8 mouse cellular contexts compared by ENCODE assay signal in the genomic region with DNA sequence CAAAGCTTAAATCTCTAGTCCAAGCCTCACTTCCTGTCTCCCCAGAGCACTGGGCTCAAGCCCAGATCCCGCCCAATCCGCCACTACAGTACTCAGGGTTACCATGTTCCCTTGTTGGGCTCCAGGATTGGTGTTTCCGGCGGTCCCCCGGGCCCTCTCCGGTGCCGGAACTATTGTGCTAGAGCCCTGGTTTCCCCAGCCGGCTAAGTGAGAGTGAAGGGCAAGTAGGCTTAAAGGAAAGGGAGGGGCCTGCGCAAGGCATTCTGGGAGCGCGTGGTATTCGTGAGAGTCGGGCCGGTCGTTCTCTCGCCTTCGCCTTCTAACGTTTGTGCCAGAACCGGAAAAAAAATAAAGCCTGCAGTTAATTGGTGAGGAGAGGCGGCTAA. TPM values are rescaled to one million over a fixed set of nuclear protein-coding genes. Genes with fewer than 3 reads are reported as not detected.
DNase-seq lines count a peak whose midpoint lies in the region; ATAC-seq and TF ChIP-seq lines count a peak whose summit lies in the region.

TSS of gene Gucd1 (minus strand) at position 215 of the 386 bp plus-strand sequence.

- H3K36me3 ChIP-seq in heart, embryonic 12.5 days: peaks cover 30% of the 10 kb centered on the region
- H3K36me3 ChIP-seq in kidney, postnatal 0 days (ENCODE audit: insufficient read depth, low read length): peaks cover 13% of the 10 kb centered on the region; the same call in 1 of the 2 replicates
- H3K36me3 ChIP-seq in liver, embryonic 11.5 days (ENCODE audit: control insufficient read depth, insufficient read depth, low read length): peaks cover 26% of the 10 kb centered on the region; the same call in 1 of the 2 replicates
- peaks cover 26% of the 10 kb centered on the region for H3K36me3 ChIP-seq in stomach, embryonic 14.5 days (ENCODE audit: control insufficient read depth, insufficient read depth, low read length)

- DNase-seq in CD4-positive helper T cell, adult 2 months (ENCODE audit: low read depth, low spot score): peak; percentile 97
- DNase-seq in brain, embryonic 18.5 days (ENCODE audit: low read depth, low spot score): peak; percentile 93
- peak; percentile 98 for DNase-seq in kidney, postnatal 0 days (ENCODE audit: low spot score)
- peak; percentile 96 for DNase-seq in liver, embryonic 11.5 days (ENCODE audit: low spot score)
- DNase-seq in naive thymus-derived CD4-positive, alpha-beta T cell, adult 2 months (ENCODE audit: low read depth): peak; percentile 97

- H3K4me3 ChIP-seq in heart, embryonic 12.5 days: peak within 1 kb of the TSS; percentile 87
- peak within 1 kb of the TSS; percentile 86 for H3K4me3 ChIP-seq in kidney, postnatal 0 days (replicated peaks; ENCODE audit: low read depth, low read length)
- H3K4me3 ChIP-seq in liver, embryonic 11.5 days (ENCODE audit: low read depth, low read length): peak within 1 kb of the TSS; percentile 89
- H3K4me3 ChIP-seq in stomach, embryonic 14.5 days (ENCODE audit: low read depth, low read length): peak within 1 kb of the TSS; percentile 62

- H3K4me1 ChIP-seq in heart, embryonic 12.5 days (replicated peaks): peaks cover 51% of the 10 kb centered on the region
- peaks cover 16% of the 10 kb centered on the region; the same call in 1 of the 2 replicates for H3K4me1 ChIP-seq in kidney, postnatal 0 days (replicated peaks; ENCODE audit: insufficient read depth, low read length)
- H3K4me1 ChIP-seq in liver, embryonic 11.5 days (replicated peaks; ENCODE audit: control insufficient read depth, insufficient read depth, low read length): peaks cover 39% of the 10 kb centered on the region
- H3K4me1 ChIP-seq in stomach, embryonic 14.5 days (ENCODE audit: control insufficient read depth, insufficient read depth, low read length): peaks cover 18% of the 10 kb centered on the region

- TF ChIP-seq CTCF in kidney, postnatal 0 days (IDR thresholded peaks at IDR 0.05; ENCODE audit: low read depth): no peak; the same call in 1 of the 2 replicates

- peak; percentile 73 for ATAC-seq in erythroid progenitor cell, adult 5-6 weeks (replicated peaks; ENCODE audit: low FRiP score, poor library complexity, severe bottlenecking)
- peak; percentile 87 for ATAC-seq in heart, embryonic 12.5 days (ENCODE audit: insufficient number of reproducible peaks, low FRiP score)
- peak; percentile 88 for ATAC-seq in kidney, postnatal 0 days (replicated peaks; ENCODE audit: low FRiP score, low read depth)
- ATAC-seq in liver, embryonic 11.5 days (replicated peaks; ENCODE audit: low FRiP score): peak; percentile 79
- ATAC-seq in stomach, embryonic 14.5 days (ENCODE audit: insufficient number of reproducible peaks, insufficient read depth, low FRiP score, low read depth): peak; percentile 88

- H3K27ac ChIP-seq in heart, embryonic 12.5 days (ENCODE audit: poor library complexity, severe bottlenecking): peak within 1 kb of the TSS; percentile 98
- H3K27ac ChIP-seq in kidney, postnatal 0 days: peak within 1 kb of the TSS; percentile 100
- peak within 1 kb of the TSS; percentile 96 for H3K27ac ChIP-seq in liver, embryonic 11.5 days (ENCODE audit: low read depth, low read length)
- H3K27ac ChIP-seq in stomach, embryonic 14.5 days (ENCODE audit: low read length): peak within 1 kb of the TSS; percentile 94

- peak within 1 kb of the TSS; percentile 94 for H3K9ac ChIP-seq in heart, embryonic 12.5 days
- H3K9ac ChIP-seq in kidney, postnatal 0 days (ENCODE audit: low read depth, low read length): peak within 1 kb of the TSS; percentile 93
- peak within 1 kb of the TSS; percentile 92 for H3K9ac ChIP-seq in liver, embryonic 11.5 days (ENCODE audit: low read depth, low read length)
- H3K9ac ChIP-seq in stomach, embryonic 14.5 days (replicated peaks; ENCODE audit: low read depth, low read length): peak within 1 kb of the TSS; percentile 91

- no peaks in the 10 kb centered on the region for H3K27me3 ChIP-seq in heart, embryonic 12.5 days (replicated peaks)
- no peaks in the 10 kb centered on the region for H3K27me3 ChIP-seq in kidney, postnatal 0 days (ENCODE audit: insufficient read depth, low read length)
- H3K27me3 ChIP-seq in liver, embryonic 11.5 days (replicated peaks; ENCODE audit: control insufficient read depth, insufficient read depth, low read length): no peaks in the 10 kb centered on the region
- no peaks in the 10 kb centered on the region for H3K27me3 ChIP-seq in stomach, embryonic 14.5 days (ENCODE audit: control insufficient read depth, insufficient read depth, low read length)

- H3K9me3 ChIP-seq in heart, embryonic 12.5 days (replicated peaks): no peaks in the 10 kb centered on the region
- no peaks in the 10 kb centered on the region for H3K9me3 ChIP-seq in kidney, postnatal 0 days (replicated peaks; ENCODE audit: low read length)
- H3K9me3 ChIP-seq in liver, embryonic 11.5 days (ENCODE audit: control insufficient read depth, low read length): no peaks in the 10 kb centered on the region
- no peaks in the 10 kb centered on the region for H3K9me3 ChIP-seq in stomach, embryonic 14.5 days (ENCODE audit: control insufficient read depth, low read depth, low read length)

- H3K4me2 ChIP-seq in heart, embryonic 12.5 days: peak within 1 kb of the TSS; percentile 89
- H3K4me2 ChIP-seq in kidney, postnatal 0 days (ENCODE audit: low read length): peak within 1 kb of the TSS; percentile 78
- H3K4me2 ChIP-seq in liver, embryonic 11.5 days: peak within 1 kb of the TSS; percentile 92
- peak within 1 kb of the TSS; percentile 73 for H3K4me2 ChIP-seq in stomach, embryonic 14.5 days (replicated peaks; ENCODE audit: low read depth, low read length)

- WGBS in heart, embryonic 12.5 days: 0% methylated on average over 20 of the region's 20 CpGs
- WGBS in kidney, postnatal 0 days: 1% methylated on average over 20 of the region's 20 CpGs
- WGBS in liver, embryonic 11.5 days: 0% methylated on average over 20 of the region's 20 CpGs
- under 1% methylated on average over 20 of the region's 20 CpGs for WGBS in stomach, embryonic 14.5 days

RNA-seq across cellular contexts. Expression of gene Gucd1, which starts in this region (rescaled TPM):
- 71.7 and 89.7 TPM in 2 replicates for total RNA-seq in erythroid progenitor cell, adult 5-6 weeks (2015; ENCODE audit: low replicate concordance)
- 90.9 and 159 TPM in 2 replicates for total RNA-seq in erythroid progenitor cell, adult 5-6 weeks (2017; ENCODE audit: low replicate concordance)
- 26.8 and 27.9 TPM in 2 replicates for polyA plus RNA-seq in heart, embryonic 12.5 days (2016; fragmentation: Nextera tagmentation; extraction: Ambion mirVana)
- polyA plus RNA-seq in kidney, postnatal 0 days (2015; fragmentation: Nextera tagmentation; extraction: Ambion mirVana): 51.9 and 53.4 TPM in 2 replicates
- polyA plus RNA-seq in liver, embryonic 11.5 days (2014; fragmentation: Nextera tagmentation; extraction: Ambion mirVana): 44.5 and 48.8 TPM in 2 replicates
- polyA plus RNA-seq in stomach, embryonic 14.5 days (2014; fragmentation: Nextera tagmentation; extraction: Ambion mirVana): 29.9 and 30.5 TPM in 2 replicates

Comparison
In these comparisons a context has a peak if more than half of its experiments do, and no peak if none do; other contexts are left out.
1. Peak in every context shown above with its lines: DNase-seq, ATAC-seq, H3K4me3 ChIP-seq and H3K27ac ChIP-seq.